Mouse (Mus musculus) E14TG2a.4 (cell line): ENCODE results near the gene Rab7.

ENCODE experiments used
- CTCF ChIP-seq: conservative IDR thresholded peaks from 2 replicates; pipeline ENCODE4 v1.5.1; 2014; ENCODE audit warnings: low read length
- NANOG ChIP-seq: IDR thresholded peaks from 2 replicates; pipeline ENCODE4 v1.6.1; 2014; ENCODE audit warnings: borderline replicate concordance, low read length, mixed read lengths
- POU5F1 ChIP-seq: IDR thresholded peaks from 2 replicates; pipeline ENCODE4 v1.6.1; 2014; ENCODE audit warnings: low read length, borderline replicate concordance

- TF ChIP-seq CTCF (no peak), POU5F1 (no peak), NANOG (no peak)
These were observed 7.5 kb downstream of the Rab7 start for GRCm38 (mm10) chr6:88037471-88038045.
